Mouse (Mus musculus) urinary bladder, adult 18-20 months (tissue): ENCODE data around the gene Ndufa12.

Source experiments
- DNase-seq, 2 experiments: peaks; one replicate each; pipeline ENCODE4 v3.0.0; 2022; ENCODE audit warnings: low spot score in 2 of 2, mixed read lengths in 2 of 2

Gene Ndufa12

DNA sequence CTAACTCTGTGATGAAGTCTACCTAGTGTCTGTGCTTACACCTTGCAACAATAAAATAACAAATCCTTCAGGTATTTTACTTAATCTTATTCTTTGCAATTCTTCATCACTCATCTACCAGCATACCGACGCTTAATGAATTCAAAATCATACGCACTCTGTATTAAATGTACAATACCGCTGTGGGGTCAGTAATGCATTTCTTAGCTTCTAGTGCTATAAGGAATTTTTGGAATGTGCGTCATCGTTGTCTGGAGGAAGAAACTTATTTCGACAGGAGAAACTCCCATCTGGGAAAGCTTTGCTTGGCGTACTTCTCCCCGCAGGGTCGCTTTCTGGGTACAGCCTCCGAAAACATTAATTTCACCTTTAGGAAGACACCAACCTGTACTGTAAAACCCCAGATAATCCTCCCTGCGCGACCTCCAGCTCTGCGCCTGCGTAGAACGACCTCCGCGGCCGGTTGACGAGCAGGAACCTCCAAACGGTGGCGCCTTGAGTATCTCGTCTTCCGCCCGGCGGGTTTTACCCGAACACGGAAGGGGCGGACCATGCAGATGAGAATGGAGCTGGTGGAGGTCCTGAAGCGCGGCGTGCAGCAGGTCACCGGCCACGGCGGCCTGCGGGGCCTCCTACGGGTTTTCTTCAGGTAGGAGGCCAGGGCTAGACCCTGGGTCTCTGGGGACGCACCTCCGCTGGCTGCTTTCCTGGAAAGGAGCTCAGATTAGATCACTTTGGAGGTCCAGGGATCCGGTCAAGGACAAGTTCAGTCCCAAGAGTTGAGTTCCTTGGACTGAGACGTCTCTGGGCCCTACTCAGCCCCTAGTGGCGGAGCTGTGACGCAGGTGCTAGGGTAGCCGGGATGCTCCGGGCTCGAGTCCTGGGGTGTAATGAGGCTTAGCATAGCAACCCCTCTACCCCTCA is at the start of gene Ndufa12:
Gene Ndufa12, plus strand, starts transcription at position 239 of the 924 bp plus-strand sequence.
- peak; percentile 91 to 97 for DNase-seq

GRCm38 (mm10) chr10:94151488-94151887 is 47.0 kb upstream of the Ndufa12 start:
- no peak for DNase-seq

DNA sequence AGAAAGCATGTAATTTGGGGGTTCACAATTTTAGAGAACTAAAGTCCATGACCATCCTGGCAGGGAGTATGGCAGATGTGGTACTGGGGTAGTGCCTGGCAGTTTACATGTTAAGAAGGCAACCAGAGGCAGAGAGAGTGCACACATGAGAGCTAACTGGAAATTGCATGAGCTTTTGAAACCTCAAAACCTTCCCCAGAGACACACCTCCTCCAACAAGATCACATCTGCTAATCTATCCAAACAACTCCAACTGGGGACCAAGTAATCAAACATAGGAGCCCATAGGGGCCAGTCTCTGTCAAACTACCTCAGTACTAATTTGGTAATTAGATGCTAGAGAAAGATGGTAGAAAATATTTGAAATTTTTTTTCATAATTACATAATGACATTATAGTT is 44.7 kb upstream of the Ndufa12 start:
- DNase-seq: no peak

DNA sequence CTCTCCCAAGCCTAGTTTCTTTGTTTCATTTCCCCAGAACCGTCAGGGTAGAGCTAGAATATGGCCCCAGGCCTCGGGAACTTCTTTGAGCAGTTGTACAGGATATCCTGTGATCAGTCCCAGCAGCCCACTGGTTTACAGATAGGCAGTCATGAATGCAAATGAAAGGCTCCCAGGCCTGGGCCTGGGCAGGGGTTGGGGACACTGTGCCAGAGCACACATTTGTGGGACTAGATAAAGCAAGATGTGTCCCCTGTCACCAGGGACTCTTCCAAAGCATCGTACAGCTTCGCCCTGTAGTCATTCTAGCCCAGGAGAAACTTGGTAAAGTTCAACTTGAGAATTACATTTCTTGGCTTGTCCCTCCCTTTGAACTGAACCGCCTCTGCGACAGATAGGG is 39.6 kb upstream of the Ndufa12 start:
- no peak for DNase-seq

GRCm38 (mm10) chr10:94159406-94159805 is 39.1 kb upstream of the Ndufa12 start:
- DNase-seq: no peak

DNA sequence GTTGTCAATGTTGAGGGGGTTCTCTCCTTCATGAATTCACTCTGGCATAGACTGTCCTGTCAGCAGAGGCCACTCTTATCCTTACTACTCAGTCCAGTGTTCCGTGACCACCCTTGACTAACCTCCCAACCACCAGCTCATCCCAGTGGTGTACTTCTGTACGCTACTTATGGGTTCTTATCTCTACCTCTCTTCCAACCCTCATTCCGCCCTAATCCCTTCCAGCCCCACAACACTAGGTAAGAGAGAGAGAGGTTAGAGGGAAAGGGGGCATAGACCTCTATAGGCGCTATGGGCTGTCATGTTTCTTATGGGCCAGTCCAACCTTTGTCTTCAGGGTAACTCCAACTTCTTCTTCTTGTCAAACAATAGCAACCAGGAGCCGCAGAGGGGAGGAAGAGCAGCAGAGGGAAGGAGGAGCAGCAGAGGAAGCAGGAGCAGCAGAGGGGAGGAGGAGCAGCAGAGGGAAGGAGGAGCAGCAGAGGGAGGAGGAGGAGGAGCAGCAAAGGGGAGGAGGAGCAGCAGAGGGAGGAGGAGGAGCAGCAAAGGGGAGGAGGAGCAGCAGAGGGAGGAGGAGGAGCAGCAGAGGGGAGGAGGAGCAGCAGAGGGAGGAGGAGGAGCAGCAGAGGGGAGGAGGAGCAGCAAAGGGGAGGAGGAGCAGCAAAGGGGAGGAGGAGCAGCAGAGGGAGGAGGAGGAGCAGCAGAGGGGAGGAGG is 37.3 kb upstream of the Ndufa12 start:
- DNase-seq: no peak

DNA sequence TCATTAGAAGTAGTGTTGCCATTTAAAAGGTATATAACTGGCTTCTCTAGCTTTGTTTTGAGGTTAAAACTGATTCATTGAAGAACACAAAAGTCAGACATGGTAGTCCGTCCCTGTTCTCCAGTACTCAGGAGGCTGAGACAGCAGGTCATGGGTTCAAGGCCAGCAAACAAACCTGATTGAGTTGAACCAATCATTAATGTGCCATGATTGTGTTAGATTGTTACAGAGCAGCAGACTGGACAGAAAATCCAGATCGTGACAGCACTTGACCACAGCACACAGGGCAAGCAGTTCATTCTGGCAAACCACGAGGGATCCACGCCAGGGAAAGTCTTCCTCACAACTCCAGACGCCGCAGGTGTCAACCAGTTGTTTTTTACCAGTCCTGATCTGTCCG is 36.5 kb upstream of the Ndufa12 start:
- no peak for DNase-seq

DNA sequence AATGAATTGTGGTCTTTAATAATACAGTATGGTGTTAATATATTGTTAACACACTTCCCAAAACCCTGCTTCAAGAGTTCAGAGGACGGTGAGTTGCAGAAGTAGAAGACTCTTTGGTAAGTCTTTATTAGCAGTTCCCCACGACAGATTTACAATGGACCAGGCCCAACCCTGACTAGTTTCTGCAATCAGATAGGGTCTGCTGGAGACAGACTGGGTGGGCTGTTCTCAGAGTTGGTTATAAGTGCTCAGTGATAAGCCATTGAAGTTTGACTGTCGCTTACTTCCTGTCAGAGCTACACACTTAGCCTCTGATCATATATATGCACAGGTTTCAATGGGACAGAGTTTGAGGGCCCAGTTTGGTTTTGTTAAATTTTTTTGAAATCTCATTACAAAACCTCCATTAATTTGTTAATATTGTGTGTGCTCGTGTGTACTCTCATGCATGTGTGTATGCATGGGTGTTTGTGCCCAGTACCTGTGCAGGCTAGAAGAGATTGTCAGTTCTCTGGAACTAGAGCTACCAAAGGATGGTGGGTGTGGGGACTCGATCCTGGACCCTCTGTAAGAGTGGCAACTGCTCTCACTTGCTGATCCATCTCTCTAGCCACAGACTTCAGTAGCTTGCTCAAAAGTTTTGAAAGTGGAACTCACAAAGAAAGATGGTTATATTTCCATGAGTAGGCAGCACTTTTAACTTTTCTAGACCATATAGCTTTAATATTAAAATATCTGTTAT is 34.2 kb upstream of the Ndufa12 start:
- DNase-seq: no peak

DNA sequence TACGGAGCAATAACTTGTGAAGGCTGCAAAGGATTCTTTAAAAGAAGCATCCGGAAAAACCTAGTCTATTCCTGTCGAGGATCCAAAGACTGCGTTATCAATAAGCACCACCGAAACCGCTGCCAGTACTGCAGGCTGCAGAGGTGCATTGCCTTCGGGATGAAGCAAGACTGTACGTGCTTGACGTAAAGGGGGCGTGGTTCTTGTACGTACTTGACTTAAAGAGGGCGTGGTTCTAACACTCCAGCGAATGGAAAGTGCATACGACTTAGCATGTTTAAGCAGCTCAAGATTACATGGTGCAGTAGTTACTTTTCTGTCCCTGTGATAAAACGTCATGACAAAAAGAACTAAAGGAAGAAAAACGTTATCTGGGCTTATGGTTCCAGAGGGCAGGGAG is 33.1 kb upstream of the Ndufa12 start:
- no peak for DNase-seq

DNA sequence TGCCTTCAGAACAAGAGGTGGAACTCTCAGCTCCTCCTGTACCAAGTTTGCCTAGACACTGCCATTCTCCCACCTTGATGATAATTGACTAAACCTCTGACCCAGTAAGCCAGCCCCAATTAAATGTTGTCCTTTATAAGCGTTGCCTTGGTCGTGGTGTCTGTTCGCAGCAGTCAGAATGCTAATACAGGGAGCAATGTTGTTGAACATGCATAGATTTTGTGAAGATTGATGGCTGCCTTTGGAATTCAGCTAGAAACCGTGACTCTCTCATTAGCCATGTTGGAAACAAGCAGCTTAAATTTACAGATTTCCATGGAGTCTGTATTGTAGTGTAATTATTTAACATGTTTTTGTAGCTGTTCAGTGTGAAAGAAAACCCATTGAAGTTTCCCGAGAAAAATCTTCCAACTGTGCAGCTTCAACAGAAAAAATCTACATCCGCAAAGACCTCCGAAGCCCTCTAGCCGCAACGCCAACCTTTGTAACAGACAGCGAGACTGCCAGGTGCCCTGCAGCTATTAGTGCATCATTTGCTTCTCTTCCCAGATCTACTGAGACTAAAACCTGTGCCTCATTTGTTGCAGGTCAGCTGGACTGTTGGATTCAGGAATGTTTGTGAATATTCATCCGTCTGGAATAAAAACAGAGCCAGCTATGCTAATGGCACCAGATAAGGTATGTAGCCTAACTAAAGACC is 31.3 kb upstream of the Ndufa12 start:
- DNase-seq: no peak

GRCm38 (mm10) chr10:94171440-94172130 is 26.9 kb upstream of the Ndufa12 start:
- no peak for DNase-seq

GRCm38 (mm10) chr10:94172137-94172536 is 26.4 kb upstream of the Ndufa12 start:
- DNase-seq: no peak

- DNase-seq: no peak
Observed at GRCm38 (mm10) chr10:94172706-94173105, 25.8 kb upstream of the Ndufa12 start.

GRCm38 (mm10) chr10:94174652-94175051 is 23.9 kb upstream of the Ndufa12 start:
- no peak for DNase-seq

DNA sequence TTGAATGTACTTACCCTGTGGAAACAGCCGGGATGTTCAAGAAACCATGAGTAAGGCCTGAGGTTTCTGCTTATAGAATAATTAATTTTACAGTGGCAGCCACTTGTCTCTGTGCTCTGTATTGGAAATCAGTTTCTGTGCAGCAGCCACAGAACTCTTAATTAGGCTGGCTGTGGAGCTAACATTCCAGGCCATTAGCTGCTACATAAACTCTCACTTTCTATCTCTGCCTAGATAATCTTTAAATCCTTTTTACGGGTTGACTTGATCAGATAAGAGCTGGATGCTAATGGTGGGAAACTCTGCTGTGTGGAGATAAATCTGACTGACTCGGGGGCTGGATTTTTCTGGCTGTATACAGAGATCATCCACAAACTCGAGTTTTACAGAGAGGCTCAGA is 15.3 kb upstream of the Ndufa12 start:
- no peak for DNase-seq

DNA sequence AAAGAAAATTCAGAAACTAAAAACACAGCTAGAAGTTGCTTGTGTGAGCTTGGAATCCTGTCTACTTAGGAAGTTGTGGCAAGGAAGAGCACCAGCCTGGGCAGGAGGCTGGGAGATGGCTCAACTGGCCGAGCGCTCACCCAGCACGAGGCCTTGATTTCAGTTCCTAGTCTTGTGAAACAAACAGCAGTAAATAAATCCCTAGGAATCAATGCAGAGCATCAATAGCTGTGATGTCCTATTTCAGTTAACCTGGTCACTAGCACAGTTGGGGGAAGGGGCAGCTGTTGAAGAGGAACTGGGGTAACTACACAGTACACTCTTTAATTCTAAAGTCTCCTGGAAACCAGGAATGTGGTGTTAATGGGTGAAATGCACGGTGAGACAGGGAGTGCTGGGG is 6.5 kb downstream of the Ndufa12 start:
- no peak for DNase-seq

DNA sequence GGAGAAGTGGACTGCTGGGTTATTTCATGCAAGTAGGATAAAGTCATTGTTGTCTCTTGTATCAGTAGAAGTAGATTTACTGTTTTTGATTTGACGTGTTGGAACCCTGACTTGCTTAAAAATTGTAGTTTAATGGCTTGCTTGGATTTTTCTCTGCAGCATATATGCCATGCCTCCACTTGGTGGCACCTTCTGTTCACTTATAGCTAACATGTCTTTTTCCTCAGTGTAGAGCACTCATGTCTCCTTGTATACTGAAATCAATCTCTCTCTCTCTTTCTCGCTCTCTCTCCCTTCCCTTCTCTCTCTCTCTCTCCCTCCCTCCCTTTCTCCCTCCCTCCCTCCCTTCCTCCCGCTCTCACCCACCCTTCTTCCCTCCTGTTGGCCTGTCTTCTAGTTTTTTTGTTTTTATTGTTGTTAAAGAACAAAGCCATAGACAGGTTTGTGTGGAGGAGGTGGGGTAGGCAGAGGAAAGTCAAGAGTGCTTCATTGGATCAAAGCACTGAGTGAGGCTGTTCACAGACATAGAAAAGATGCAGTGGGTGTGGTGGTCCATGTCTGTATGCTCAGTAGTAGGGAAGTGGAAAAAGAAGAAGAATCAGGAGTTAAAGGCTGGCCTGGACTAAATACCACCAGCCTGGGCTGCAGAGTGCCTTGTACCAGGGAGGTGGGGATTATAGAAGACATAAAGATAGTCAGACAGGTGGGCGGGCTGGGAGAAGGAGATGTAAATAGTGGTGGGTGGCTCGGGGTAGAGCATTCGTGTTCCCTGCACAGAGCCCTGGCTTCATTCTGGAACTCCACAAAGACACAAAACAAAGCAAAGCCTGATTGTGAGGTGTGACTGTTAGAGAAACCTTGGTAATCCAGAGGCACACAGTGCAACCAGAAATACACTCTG is 12.4 kb downstream of the Ndufa12 start:
- DNase-seq: no peak

DNA sequence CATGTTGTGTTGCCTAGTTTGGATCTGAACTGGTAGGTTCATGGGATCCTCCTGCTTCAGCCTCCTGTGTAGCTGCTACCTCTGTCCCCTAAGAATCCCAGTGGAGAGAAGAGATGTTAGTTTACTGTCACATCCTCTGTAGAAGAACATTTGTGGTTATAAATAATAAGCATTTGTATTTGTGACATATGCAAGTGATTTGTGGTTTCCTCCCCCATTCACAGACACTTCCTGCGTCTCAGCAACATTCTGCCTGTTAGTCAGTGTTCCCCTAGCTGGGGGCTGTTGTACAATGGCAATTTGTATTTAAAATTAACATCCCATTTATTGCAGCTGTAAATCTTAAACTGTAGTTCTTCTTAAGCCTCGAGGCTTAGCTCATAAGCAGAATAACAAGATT is 13.2 kb downstream of the Ndufa12 start:
- DNase-seq: no peak

- DNase-seq: no peak
Observed at GRCm38 (mm10) chr10:94225026-94225750, 26.7 kb downstream of the Ndufa12 start.
